Mouse (Mus musculus) splenic B cell, adult 2 months (primary cell): Measurements from ENCODE around the gene Clca3a2.
"Not testable (repeated sequence)": the region's sequence is repeated elsewhere in the genome, so short reads cannot be mapped to it uniquely, and the experiment has no call there.

Experiments
- DNase-seq: peaks from one replicate; pipeline ENCODE4 v3.0.0-alpha.2; 2011; ENCODE audit warnings: low read depth, low spot score
- H3K27me3 ChIP-seq: 2 replicates; pipeline ENCODE4 v1.6.1; 2012; ENCODE audit warnings: mild to moderate bottlenecking, low read length, moderate library complexity, mixed read lengths; ENCODE audit not compliant: control insufficient read depth, poor library complexity, insufficient read depth, severe bottlenecking
- H3K36me3 ChIP-seq: 2 replicates; pipeline ENCODE4 v1.6.1; 2012; ENCODE audit warnings: mild to moderate bottlenecking, low read length, moderate library complexity, mixed read lengths; ENCODE audit not compliant: control insufficient read depth, poor library complexity, insufficient read depth, severe bottlenecking

Clca3a2 gene

DNA sequence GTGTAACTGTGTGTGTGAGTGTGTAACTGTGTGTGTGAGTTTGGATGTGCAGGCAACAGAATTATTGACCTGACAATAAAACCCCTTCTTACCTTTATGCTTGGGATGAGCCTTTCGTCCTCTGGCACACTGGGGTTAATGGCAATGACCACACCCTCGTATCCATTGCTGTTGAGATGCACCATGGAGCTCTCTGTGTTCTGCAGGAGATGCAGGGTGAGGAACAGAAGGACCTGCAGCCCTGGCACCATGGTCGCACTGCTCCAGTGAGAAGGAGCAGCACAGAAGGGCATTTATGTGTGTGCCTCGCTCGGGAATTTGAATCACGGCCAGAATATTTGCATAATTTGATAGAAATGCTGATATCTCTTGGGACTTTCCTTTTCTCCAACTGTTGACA lies at the start of gene Clca3a2:
TSS of gene Clca3a2 (minus strand) at position 276 of the 400 bp plus-strand sequence.
- H3K27me3 ChIP-seq, DNase-seq, H3K36me3 ChIP-seq: not testable (repeated sequence)

DNA sequence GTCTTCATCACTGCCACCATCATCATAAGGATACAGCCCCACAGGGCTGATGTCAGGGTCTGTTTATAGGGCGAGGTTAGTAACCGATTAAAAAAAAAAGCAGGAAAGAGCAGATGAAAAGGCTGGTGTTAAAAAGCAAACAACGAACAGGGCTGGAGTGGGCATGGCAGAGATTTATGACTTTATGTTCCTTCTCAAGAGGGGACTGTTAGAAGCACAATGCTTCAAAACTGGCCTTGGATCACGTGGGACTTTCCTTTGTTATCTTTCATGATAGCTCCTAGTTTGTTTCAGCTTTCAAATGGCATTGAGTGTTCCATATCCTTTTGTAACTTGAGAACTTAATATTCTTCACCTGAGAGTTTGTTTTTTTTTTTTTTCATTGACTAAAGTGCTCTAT lies 30.3 kb upstream of the Clca3a2 start:
- H3K27me3 ChIP-seq = no peaks in the 10 kb centered on the region
- DNase-seq = no peak
- H3K36me3 ChIP-seq = no peaks in the 10 kb centered on the region

GRCm38 (mm10) chr3:144849014-144849556 lies 29.8 kb upstream of the Clca3a2 start, which contains the start of gene Clca3b:
Gene Clca3b (minus strand): TSS chr3:144849357.
- not testable (repeated sequence) for DNase-seq, H3K27me3 ChIP-seq

DNA sequence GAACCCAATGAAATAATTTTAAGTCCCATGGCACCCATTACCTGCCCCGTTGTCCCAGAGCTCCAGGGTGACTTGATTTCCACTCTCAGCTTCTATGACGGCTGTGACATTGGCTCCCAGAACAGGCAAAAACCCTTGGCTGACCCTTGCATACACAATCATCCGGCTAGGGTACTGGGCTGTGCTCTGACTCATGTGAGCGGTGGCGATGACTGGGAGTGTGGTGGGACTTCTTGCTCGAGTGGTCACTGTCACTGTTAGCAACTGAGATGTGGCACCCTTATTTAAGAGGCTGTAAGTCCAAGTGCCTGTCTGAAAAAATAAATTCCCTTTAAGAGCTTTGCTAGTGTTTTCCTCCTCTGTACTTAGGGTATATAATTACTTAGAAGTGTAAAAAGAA lies 8.0 kb upstream of the Clca3a2 start:
- Histone ChIP-seq H3K27me3 (no peaks in the 10 kb centered on the region), H3K36me3 (no peaks in the 10 kb centered on the region)
- no peak for DNase-seq

More at GRCm38 (mm10) chr3:144849014-144849556, 29.8 kb upstream of the Clca3a2 start, which contains the start of gene Clca3b:
- not testable (repeated sequence) for H3K36me3 ChIP-seq

DNA sequence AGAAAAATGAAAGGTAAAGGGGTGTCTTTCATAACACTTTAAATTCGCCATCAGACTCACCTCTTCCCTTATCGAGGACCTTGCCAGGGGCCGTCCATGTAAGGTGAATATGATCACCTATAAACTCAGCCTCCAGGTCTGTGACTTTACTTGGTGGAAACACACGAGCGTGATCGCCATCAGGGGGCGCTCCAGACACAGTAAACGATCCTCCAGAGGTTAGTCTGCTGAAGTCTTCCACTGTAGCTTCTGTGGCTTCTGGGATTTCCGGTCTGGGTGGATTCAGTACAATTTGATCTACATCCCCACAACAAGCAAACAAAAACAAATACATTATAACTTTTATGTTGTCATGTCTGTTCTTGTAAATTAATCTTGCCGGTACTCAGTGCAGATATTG lies 5.9 kb upstream of the Clca3a2 start:
- Histone ChIP-seq H3K36me3 (no peaks in the 10 kb centered on the region), H3K27me3 (no peaks in the 10 kb centered on the region)
- DNase-seq = peak; percentile 29

DNA sequence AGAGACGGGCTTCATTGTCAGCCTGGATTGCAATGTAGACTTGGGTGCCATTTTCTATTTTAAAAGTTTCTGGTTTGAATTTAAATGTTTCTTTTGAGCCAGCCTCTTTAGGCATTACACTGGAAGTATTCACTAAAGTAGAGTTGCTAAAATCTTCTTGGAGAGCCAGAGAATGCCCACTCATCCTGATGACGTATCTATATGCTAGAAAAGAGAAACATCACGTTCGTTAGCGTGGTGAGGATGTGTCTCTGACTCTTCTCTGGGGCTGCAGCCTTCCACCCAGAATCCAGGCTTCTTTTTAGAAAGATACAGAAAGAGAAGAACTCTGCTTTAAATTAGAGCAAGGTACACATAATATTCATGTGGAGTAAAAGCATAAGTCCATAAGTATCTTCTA lies 4.0 kb upstream of the Clca3a2 start:
- no peaks in the 10 kb centered on the region for H3K27me3 ChIP-seq
- no peak for DNase-seq
- no peaks in the 10 kb centered on the region for H3K36me3 ChIP-seq

GRCm38 (mm10) chr3:144820632-144821031 lies 1.3 kb upstream of the Clca3a2 start:
- H3K36me3 ChIP-seq = no peaks in the 10 kb centered on the region
- H3K27me3 ChIP-seq = no peaks in the 10 kb centered on the region
- DNase-seq = no peak

- DNase-seq, H3K27me3 ChIP-seq, H3K36me3 ChIP-seq: not testable (repeated sequence)
These were observed 6.0 kb downstream of the Clca3a2 start for GRCm38 (mm10) chr3:144813336-144813735.

DNA sequence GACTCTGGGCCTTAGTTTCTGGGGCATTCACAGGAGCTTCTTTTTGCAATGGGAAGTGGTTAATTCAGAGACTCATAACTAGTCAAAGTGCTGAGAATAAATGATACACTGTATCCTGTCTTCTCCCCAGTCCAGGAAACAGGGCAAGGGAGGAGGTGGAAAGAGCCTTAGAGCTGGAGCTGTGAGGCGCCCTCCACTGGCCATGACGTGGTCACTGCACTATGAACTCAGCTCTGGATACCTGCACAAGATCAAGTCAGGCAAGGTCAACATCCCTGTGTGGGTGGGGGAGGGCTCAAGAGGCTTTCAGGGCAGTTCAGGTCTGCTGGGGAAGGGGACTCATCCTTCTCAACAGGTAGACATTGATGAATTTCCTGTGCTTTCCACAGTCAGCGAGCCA lies 7.5 kb downstream of the Clca3a2 start:
- no peaks in the 10 kb centered on the region for H3K36me3 ChIP-seq
- DNase-seq = no peak
- no peaks in the 10 kb centered on the region for H3K27me3 ChIP-seq

GRCm38 (mm10) chr3:144808153-144808925 lies 11.0 kb downstream of the Clca3a2 start:
- H3K27me3 ChIP-seq, DNase-seq, H3K36me3 ChIP-seq: not testable (repeated sequence)

DNA sequence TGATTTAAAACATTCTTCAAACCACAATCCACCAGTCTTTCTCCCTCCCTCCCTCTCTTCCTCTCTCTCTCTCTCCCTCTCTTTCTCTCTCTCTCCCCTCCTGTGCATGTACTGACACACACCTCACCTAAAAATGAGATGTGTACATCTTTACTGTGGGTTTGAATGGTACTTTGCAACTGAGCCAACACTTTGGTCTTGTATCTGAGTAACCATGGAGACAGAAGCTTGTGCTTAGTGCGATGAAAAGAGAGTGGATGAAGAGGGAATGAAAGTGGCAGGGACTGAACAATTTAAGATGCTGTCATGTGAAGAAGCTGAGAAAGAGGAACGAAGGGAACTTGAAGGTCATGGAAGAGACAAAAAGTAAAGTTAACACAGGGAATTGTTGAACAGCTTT lies 12.7 kb downstream of the Clca3a2 start:
- H3K27me3 ChIP-seq, DNase-seq, H3K36me3 ChIP-seq: not testable (repeated sequence)

GRCm38 (mm10) chr3:144801861-144802260 lies 17.4 kb downstream of the Clca3a2 start:
- Histone ChIP-seq H3K36me3 (no peaks in the 10 kb centered on the region), H3K27me3 (no peaks in the 10 kb centered on the region)
- DNase-seq = peak; percentile 1

GRCm38 (mm10) chr3:144785181-144786148 lies 33.8 kb downstream of the Clca3a2 start:
- H3K27me3 ChIP-seq = no peaks in the 10 kb centered on the region
- DNase-seq = no peak
- no peaks in the 10 kb centered on the region for H3K36me3 ChIP-seq

GRCm38 (mm10) chr3:144765161-144765560 lies 54.1 kb downstream of the Clca3a2 start:
- Histone ChIP-seq H3K27me3 (no peaks in the 10 kb centered on the region), H3K36me3 (no peaks in the 10 kb centered on the region)
- no peak for DNase-seq

DNA sequence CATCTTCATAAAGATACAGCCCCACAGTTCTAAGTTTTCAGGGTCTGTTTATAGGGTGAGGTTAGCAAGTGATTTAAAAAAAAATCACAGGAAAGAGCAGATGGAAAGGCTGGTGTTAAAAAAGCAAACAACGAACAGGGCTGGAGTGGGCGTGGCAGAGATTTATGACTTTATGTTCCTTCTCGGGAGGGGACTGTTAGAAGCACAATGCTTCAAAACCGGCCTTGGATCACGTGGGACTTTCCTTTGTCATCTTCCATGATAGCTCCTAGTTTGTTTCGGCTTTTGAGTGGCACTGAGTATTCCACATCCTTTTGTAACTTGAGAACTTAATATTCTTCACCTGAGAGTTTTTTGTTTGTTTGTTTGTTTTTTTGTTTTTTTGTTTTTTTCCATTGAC lies 57.8 kb downstream of the Clca3a2 start:
- Histone ChIP-seq H3K36me3 (no peaks in the 10 kb centered on the region), H3K27me3 (no peaks in the 10 kb centered on the region)
- DNase-seq = no peak
